Mouse (Mus musculus) heart, embryonic 12.5 days (tissue): Measurements from ENCODE around the gene Mt1. TPM values are rescaled to one million over a fixed set of nuclear protein-coding genes. Genes with fewer than 3 reads are reported as not detected.

ENCODE experiments used
- ATAC-seq: fragments of 200-750 bp; cut with Nextera tagmentation; 2 replicates; pipeline ENCODE4 v1.8.0; 2017; ENCODE audit warnings: moderate TSS enrichment, moderate library complexity; ENCODE audit not compliant: insufficient number of reproducible peaks, low FRiP score
- H3K27ac ChIP-seq: fragments of 300-500 bp; sonication (generic); 2 replicates; pipeline ENCODE4 v1.5.1; 2016; ENCODE audit warnings: mild to moderate bottlenecking, moderate library complexity; ENCODE audit not compliant: poor library complexity, severe bottlenecking
- H3K27me3 ChIP-seq: fragments of 300-500 bp; sonication (generic); replicated peaks from 2 replicates; pipeline ENCODE4 v1.6.1; 2016; ENCODE audit warnings: mild to moderate bottlenecking, moderate library complexity
- H3K36me3 ChIP-seq: fragments of 300-500 bp; sonication (generic); 2 replicates; pipeline ENCODE4 v1.6.1; 2016; ENCODE audit warnings: mild to moderate bottlenecking, moderate library complexity
- H3K4me1 ChIP-seq: fragments of 300-500 bp; sonication (generic); replicated peaks from 2 replicates; pipeline ENCODE4 v1.6.1; 2016; ENCODE audit warnings: mild to moderate bottlenecking
- H3K4me2 ChIP-seq: fragments of 300-500 bp; sonication (generic); 2 replicates; pipeline ENCODE4 v1.6.1; 2016; ENCODE audit warnings: mild to moderate bottlenecking, moderate library complexity
- H3K4me3 ChIP-seq: fragments of 300-500 bp; sonication (generic); 2 replicates; pipeline ENCODE4 v1.5.1; 2016; ENCODE audit warnings: mild to moderate bottlenecking
- H3K9ac ChIP-seq: fragments of 300-500 bp; sonication (generic); 2 replicates; pipeline ENCODE4 v1.6.1; 2016; ENCODE audit warnings: mild to moderate bottlenecking, moderate library complexity
- H3K9me3 ChIP-seq: fragments of 300-500 bp; sonication (generic); replicated peaks from 2 replicates; pipeline ENCODE4 v1.6.1; 2016; ENCODE audit warnings: mild to moderate bottlenecking, moderate library complexity
- WGBS: fragments of 180-500 bp; shearing (Covaris S2); methylation state at CpG from one replicate; pipeline ENCODE4 v1.1.7; 2016; 5-methylcytosine and 5-hydroxymethylcytosine counted together
- polyA plus RNA-seq: library from polyadenylated mRNA; unstranded; fragments of >200 nt; fragmentation: Nextera tagmentation; extraction: Ambion mirVana; gene quantifications from 2 replicates; pipeline ENCODE4 v1.2.1, GENCODE M21; 2016

Mt1 gene
- polyA plus RNA-seq, 1 experiment from 2014 or later: 209 TPM

DNA sequence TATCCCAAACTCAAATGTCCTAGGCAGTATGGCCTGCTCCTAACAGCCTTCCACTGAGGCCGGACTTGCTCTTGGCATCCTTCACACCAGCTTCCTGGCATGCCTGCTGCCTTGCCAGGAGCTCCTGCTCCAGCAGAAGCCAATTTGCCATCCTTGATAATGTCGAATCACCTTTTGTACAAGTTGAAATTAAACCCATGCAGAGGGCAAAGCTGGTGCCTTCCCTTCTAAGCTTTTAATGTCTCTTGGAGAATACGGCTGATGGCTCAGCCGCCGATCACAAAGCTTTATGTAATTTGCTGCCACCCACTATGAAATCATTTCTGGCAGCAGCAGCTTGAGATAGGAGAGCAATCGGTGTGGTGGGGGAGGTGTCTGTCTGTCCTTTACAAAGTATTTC is 30.8 kb downstream of the Mt1 start:
- 64% methylated on average over 6 of the region's 6 CpGs for WGBS
- H3K27me3 ChIP-seq: no peaks in the 10 kb centered on the region
- ATAC-seq: no peak
- peaks cover 15% of the 10 kb centered on the region for H3K4me1 ChIP-seq
- H3K4me2 ChIP-seq: no peak overlapping the region
- no peaks in the 10 kb centered on the region for H3K9me3 ChIP-seq
- H3K4me3 ChIP-seq: no peak overlapping the region
- H3K27ac ChIP-seq: no peak overlapping the region
- no peaks in the 10 kb centered on the region for H3K36me3 ChIP-seq
- H3K9ac ChIP-seq: no peak overlapping the region

DNA sequence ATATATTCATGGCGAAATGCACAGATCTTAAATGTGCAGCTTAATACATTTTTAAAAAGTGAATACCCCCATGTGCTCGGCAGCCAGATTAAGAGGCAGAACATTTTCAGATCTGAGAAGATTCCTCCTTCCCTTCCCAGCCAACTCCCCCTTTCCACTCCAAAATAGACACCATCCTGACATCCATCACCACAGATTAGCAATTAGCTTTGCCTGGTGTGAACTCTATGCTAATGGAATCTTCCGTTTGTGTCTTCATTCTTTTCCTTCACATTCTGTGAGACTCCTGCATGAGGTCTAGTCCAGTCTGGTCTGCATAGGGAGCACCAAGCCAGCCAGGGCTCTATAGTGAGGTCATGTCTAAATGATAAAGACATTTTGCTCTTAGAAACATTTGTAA is 31.3 kb downstream of the Mt1 start:
- Histone ChIP-seq H3K27me3 (no peaks in the 10 kb centered on the region), H3K4me1 (peaks cover 14% of the 10 kb centered on the region), H3K9me3 (no peaks in the 10 kb centered on the region), H3K4me3 (no peak overlapping the region), H3K9ac (no peak overlapping the region), H3K36me3 (no peaks in the 10 kb centered on the region), H3K27ac (no peak overlapping the region), H3K4me2 (no peak overlapping the region)
- WGBS: 64% methylated on average over 3 of the region's 3 CpGs
- no peak for ATAC-seq

DNA sequence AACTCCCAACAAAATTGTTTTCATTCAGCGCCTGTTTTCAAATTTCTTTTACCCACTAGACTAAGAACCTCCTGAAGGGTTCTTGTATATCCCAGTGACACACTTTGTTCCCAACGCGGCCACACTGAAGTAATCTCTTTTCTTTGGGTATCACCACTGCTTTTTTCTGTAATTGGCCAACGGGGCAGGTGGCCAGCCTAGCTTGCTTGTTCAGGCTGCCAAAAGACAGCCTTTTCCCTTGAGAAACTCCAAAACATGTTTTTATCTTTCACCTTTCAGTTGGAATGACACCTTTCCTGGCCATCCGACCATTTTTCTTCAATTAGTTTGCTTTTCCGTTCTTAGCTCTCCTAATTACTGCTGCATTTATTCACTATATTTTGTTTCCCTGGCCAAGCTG is 34.9 kb downstream of the Mt1 start:
- Histone ChIP-seq H3K4me1 (peaks cover 21% of the 10 kb centered on the region), H3K27me3 (no peaks in the 10 kb centered on the region), H3K9me3 (no peaks in the 10 kb centered on the region), H3K4me3 (peak overlapping the region; percentile 87; the same call in 1 of the 2 replicates), H3K9ac (no peak overlapping the region), H3K27ac (peak overlapping the region; percentile 55), H3K4me2 (peak overlapping the region; percentile 75), H3K36me3 (no peaks in the 10 kb centered on the region)
- WGBS: 66% methylated on average over 6 of the region's 6 CpGs
- ATAC-seq: no peak

DNA sequence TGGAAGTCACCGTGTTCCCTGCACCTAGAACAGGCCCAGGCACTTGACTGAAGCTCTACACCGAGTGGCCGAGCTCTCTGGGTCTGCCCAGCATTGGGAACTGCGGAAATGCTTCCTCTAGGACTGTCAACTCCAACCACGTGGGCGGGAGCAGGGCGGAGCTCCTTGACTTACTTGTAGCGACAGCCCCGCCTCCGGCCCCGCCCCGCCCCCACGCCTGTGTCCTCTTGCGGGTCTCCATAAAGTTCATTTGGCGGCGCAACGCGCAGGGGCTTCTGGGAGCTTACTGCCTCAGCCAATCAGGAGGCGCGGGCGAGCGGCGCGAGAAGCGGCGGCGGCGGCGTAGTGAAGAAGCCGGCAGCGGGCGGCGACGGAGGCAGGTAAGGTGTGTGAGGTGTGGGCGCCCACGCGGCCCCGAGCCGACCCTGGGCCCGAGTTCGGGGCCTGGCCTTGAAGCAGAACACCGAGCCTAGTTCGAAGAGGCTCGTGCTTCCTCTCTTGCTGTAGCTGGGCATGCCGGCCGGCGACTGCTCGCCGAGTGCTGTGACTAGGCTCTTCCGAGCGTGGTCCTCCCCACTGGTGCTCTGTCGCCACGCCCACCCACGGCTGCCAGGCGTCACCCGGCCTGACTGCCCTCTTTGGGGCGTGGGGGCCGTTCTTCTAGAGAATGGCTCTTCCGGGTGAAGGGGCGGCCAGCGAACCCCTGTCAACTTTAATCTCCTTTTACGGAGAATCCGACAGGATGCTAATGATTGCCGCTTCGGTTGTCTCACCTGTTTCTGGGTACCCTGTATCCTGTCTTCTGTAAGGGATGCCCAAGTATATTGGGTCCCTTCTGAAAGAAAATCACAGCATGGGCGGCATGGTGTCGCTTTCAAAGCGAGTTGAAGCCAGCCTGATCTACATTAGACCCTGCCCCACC is 35.6 kb downstream of the Mt1 start, which contains the start of gene Nup93:
Gene Nup93 (plus strand): TSS at position 313 of the 922 bp plus-strand sequence.
- Histone ChIP-seq H3K27ac (peak within 1 kb of the TSS; percentile 58), H3K27me3 (no peaks in the 10 kb centered on the region), H3K9me3 (no peaks in the 10 kb centered on the region), H3K9ac (peak within 1 kb of the TSS; percentile 91), H3K4me3 (peak within 1 kb of the TSS; percentile 87), H3K4me2 (peak within 1 kb of the TSS; percentile 75), H3K4me1 (peaks cover 20% of the 10 kb centered on the region), H3K36me3 (no peaks in the 10 kb centered on the region)
- ATAC-seq: peak; percentile 98
- WGBS: under 1% methylated on average over 68 of the region's 68 CpGs

DNA sequence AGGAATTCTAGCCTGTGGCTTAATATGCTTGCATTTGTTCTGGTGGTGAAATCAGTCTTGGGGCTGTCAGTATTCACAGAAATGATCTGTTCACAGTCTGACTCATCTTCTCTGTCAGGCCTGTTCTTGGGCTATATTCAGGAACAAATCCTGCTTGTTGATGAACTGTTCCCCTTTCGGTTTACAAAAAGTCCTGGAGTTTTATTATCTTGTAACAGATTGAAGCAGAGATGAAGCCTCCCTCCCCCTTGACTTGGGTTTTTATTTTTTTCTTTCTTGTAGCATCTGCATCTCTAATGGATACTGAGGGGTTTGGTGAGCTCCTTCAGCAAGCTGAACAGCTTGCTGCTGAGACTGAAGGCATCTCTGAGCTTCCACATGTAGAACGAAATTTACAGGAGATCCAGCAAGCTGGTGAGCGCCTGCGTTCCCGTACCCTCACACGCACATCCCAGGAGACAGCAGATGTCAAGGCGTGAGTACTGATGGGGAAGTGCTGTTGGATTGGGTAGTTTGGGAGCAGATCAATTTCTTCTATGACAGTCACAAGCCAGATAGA is 48.6 kb downstream of the Mt1 start:
- Histone ChIP-seq H3K36me3 (peaks cover 11% of the 10 kb centered on the region), H3K27me3 (no peaks in the 10 kb centered on the region), H3K9ac (no peak overlapping the region), H3K9me3 (no peaks in the 10 kb centered on the region), H3K4me2 (no peak overlapping the region), H3K4me1 (0 out of 2 replicates have a peak, but pooled peaks cover 2% of the 10 kb centered on the region), H3K27ac (no peak overlapping the region), H3K4me3 (no peak overlapping the region)
- 78% methylated on average over 7 of the region's 7 CpGs for WGBS
- no peak for ATAC-seq

Other genes with a start within 250 kb of the Mt1 start
- gene Amfr, start 166.2 kb upstream of the Mt1 start, polyA plus RNA-seq: 67.2 and 71.1 TPM in 2 replicates
- gene Nudt21, start 142.1 kb upstream of the Mt1 start, polyA plus RNA-seq: 83.1 and 88.5 TPM in 2 replicates
- gene Ogfod1, start 141.9 kb upstream of the Mt1 start, polyA plus RNA-seq: 13.8 and 14.4 TPM in 2 replicates
- 6.8 and 9.9 TPM in 2 replicates for gene Bbs2, start 80.2 kb upstream of the Mt1 start, polyA plus RNA-seq
- gene Mt4, start 41.9 kb upstream of the Mt1 start, polyA plus RNA-seq: not detected in 2 replicates
- 24.7 and 25.0 TPM in 2 replicates for gene Mt3, start 26.5 kb upstream of the Mt1 start, polyA plus RNA-seq
- 23.6 and 39.2 TPM in 2 replicates for gene Mt2, start 6.4 kb upstream of the Mt1 start, polyA plus RNA-seq
- 71.6 and 73.6 TPM in 2 replicates for gene Nup93, start 35.5 kb downstream of the Mt1 start, polyA plus RNA-seq
- 0.10 TPM in 1 of 2 replicates, not detected in the other for gene Slc12a3, start 150.1 kb downstream of the Mt1 start, polyA plus RNA-seq
- gene Herpud1, start 207.4 kb downstream of the Mt1 start, polyA plus RNA-seq: 73.1 and 74.9 TPM in 2 replicates